Mouse (Mus musculus): ENCODE results near the gene Utp4. TPM values are rescaled to one million over a fixed set of nuclear protein-coding genes. Genes with fewer than 3 reads are reported as not detected.
A peak's percentile ranks its signal among the peaks of the same experiment; 100 is the strongest.

Utp4 gene
- total and polyA plus RNA-seq, 3 experiments, result 17.8 to 22.3 (median 21.3) TPM

- peaks cover 2% of the 10 kb centered on the region; the same call in 1 of the 2 replicates for H3K36me3 ChIP-seq (ENCODE audit: control insufficient read depth, insufficient read depth, low read length)
- no peaks in the 10 kb centered on the region for H3K27me3 ChIP-seq (ENCODE audit: control insufficient read depth, insufficient read depth, low read length)
- H3K9ac ChIP-seq (ENCODE audit: low read depth, low read length), result peak overlapping the region; percentile 86
- intact Hi-C loops (cut with DNase I), result no loop called here
- TF ChIP-seq CTCF (IDR thresholded peaks at IDR 0.05) (no peak), EP300 (IDR thresholded peaks at IDR 0.05; ENCODE audit: insufficient read depth, low read depth, low read length) (no peak), POLR2A (IDR thresholded peaks at IDR 0.05; ENCODE audit: insufficient read depth, low read depth, low read length) (no peak)
- WGBS, result 26% methylated on average over 14 of the region's 14 CpGs
- H3K79me2 ChIP-seq (replicated peaks; ENCODE audit: control insufficient read depth, insufficient read depth, low read length), result peaks cover 4% of the 10 kb centered on the region
- peak overlapping the region; percentile 86 for H3K4me3 ChIP-seq
- peak overlapping the region; percentile 96 for H3K27ac ChIP-seq
- peak in 1 of 2 experiments; percentile 11 for DNase-seq
- peaks cover 11% of the 10 kb centered on the region for H3K4me1 ChIP-seq (ENCODE audit: control insufficient read depth, insufficient read depth, low read length)
These were observed 43.8 kb downstream of the Utp4 start for GRCm38 (mm10) chr8:106937081-106937800.

- H3K4me3 ChIP-seq, result no peak overlapping the region
- DNase-seq, result no peak
- H3K27ac ChIP-seq, result peak overlapping the region; percentile 45
- 67% methylated on average over 3 of the region's 3 CpGs for WGBS
- TF ChIP-seq POLR2A (IDR thresholded peaks at IDR 0.05; ENCODE audit: insufficient read depth, low read depth, low read length) (no peak), EP300 (IDR thresholded peaks at IDR 0.05; ENCODE audit: insufficient read depth, low read depth, low read length) (no peak), CTCF (IDR thresholded peaks at IDR 0.05) (no peak)
- H3K9ac ChIP-seq (ENCODE audit: low read depth, low read length), result no peak overlapping the region
- intact Hi-C loops (cut with DNase I), result no loop called here
- peaks cover 5% of the 10 kb centered on the region; the same call in 1 of the 2 replicates for H3K36me3 ChIP-seq (ENCODE audit: control insufficient read depth, insufficient read depth, low read length)
- peaks cover 7% of the 10 kb centered on the region for H3K79me2 ChIP-seq (replicated peaks; ENCODE audit: control insufficient read depth, insufficient read depth, low read length)
- H3K27me3 ChIP-seq (ENCODE audit: control insufficient read depth, insufficient read depth, low read length), result no peaks in the 10 kb centered on the region
- peaks cover 20% of the 10 kb centered on the region for H3K4me1 ChIP-seq (ENCODE audit: control insufficient read depth, insufficient read depth, low read length)
These were observed 48.4 kb downstream of the Utp4 start for GRCm38 (mm10) chr8:106941806-106942205.

GRCm38 (mm10) chr8:106943874-106944418, 50.5 kb downstream of the Utp4 start:
- Histone ChIP-seq H3K27ac (peak overlapping the region; percentile 66), H3K4me1 (ENCODE audit: control insufficient read depth, insufficient read depth, low read length) (peaks cover 18% of the 10 kb centered on the region), H3K27me3 (ENCODE audit: control insufficient read depth, insufficient read depth, low read length) (no peaks in the 10 kb centered on the region), H3K9ac (ENCODE audit: low read depth, low read length) (no peak overlapping the region), H3K4me3 (no peak overlapping the region), H3K79me2 (replicated peaks; ENCODE audit: control insufficient read depth, insufficient read depth, low read length) (peaks cover 6% of the 10 kb centered on the region), H3K36me3 (ENCODE audit: control insufficient read depth, insufficient read depth, low read length) (peaks cover 3% of the 10 kb centered on the region; the same call in 1 of the 2 replicates)
- DNase-seq, result peak in 1 of 2 experiments; percentile 15
- intact Hi-C loops (cut with DNase I), result no loop called here
- WGBS, result 63% methylated on average over 3 of the region's 3 CpGs
- TF ChIP-seq CTCF (IDR thresholded peaks at IDR 0.05) (no peak), EP300 (IDR thresholded peaks at IDR 0.05; ENCODE audit: insufficient read depth, low read depth, low read length) (no peak), POLR2A (IDR thresholded peaks at IDR 0.05; ENCODE audit: insufficient read depth, low read depth, low read length) (no peak)

GRCm38 (mm10) chr8:106944756-106945155, 51.3 kb downstream of the Utp4 start:
- WGBS, result 19% methylated on average over 3 of the region's 3 CpGs
- peak; percentile 47 to 71 for DNase-seq
- Histone ChIP-seq H3K4me3 (no peak overlapping the region), H3K79me2 (replicated peaks; ENCODE audit: control insufficient read depth, insufficient read depth, low read length) (peaks cover 3% of the 10 kb centered on the region), H3K9ac (ENCODE audit: low read depth, low read length) (no peak overlapping the region), H3K4me1 (ENCODE audit: control insufficient read depth, insufficient read depth, low read length) (peaks cover 15% of the 10 kb centered on the region), H3K27ac (peak overlapping the region; percentile 66), H3K27me3 (ENCODE audit: control insufficient read depth, insufficient read depth, low read length) (no peaks in the 10 kb centered on the region), H3K36me3 (ENCODE audit: control insufficient read depth, insufficient read depth, low read length) (peaks cover 3% of the 10 kb centered on the region; the same call in 1 of the 2 replicates)
- intact Hi-C loops (cut with DNase I), result no loop called here
- TF ChIP-seq POLR2A (IDR thresholded peaks at IDR 0.05; ENCODE audit: insufficient read depth, low read depth, low read length) (no peak), CTCF (IDR thresholded peaks at IDR 0.05) (no peak), EP300 (IDR thresholded peaks at IDR 0.05; ENCODE audit: insufficient read depth, low read depth, low read length) (0 out of 2 replicates have a peak, but pooled peaks have one; percentile 42)

GRCm38 (mm10) chr8:106948678-106949243, 55.3 kb downstream of the Utp4 start:
- Histone ChIP-seq H3K9ac (ENCODE audit: low read depth, low read length) (no peak overlapping the region), H3K27ac (peak overlapping the region; percentile 7; the same call in 1 of the 2 replicates), H3K27me3 (ENCODE audit: control insufficient read depth, insufficient read depth, low read length) (no peaks in the 10 kb centered on the region), H3K4me3 (no peak overlapping the region), H3K36me3 (ENCODE audit: control insufficient read depth, insufficient read depth, low read length) (peaks cover 4% of the 10 kb centered on the region), H3K79me2 (replicated peaks; ENCODE audit: control insufficient read depth, insufficient read depth, low read length) (peaks cover 6% of the 10 kb centered on the region; the same call in 1 of the 2 replicates), H3K4me1 (ENCODE audit: control insufficient read depth, insufficient read depth, low read length) (peaks cover 8% of the 10 kb centered on the region)
- DNase-seq, result no peak
- no peak for TF ChIP-seq POLR2A (IDR thresholded peaks at IDR 0.05; ENCODE audit: insufficient read depth, low read depth, low read length)
- no peak for TF ChIP-seq CTCF (IDR thresholded peaks at IDR 0.05)
- no peak for TF ChIP-seq EP300 (IDR thresholded peaks at IDR 0.05; ENCODE audit: insufficient read depth, low read depth, low read length)
- intact Hi-C loops (cut with DNase I), result no loop called here
- 80% methylated on average over 3 of the region's 3 CpGs for WGBS

Measured in heart, adult 2 months (tissue).